Mouse (Mus musculus): ENCODE data around the gene Gm10961. TPM values are rescaled to one million over a fixed set of nuclear protein-coding genes. Genes with fewer than 3 reads are reported as not detected.

Gene Gm10961
- polyA plus RNA-seq, 1 experiment from 2014 or later = not detected

- Histone ChIP-seq H3K27me3 (replicated peaks; ENCODE audit: control insufficient read depth, insufficient read depth, low read length) (no peaks in the 10 kb centered on the region), H3K9ac (ENCODE audit: low read length) (no peak overlapping the region), H3K9me3 (ENCODE audit: control insufficient read depth, low read length) (no peaks in the 10 kb centered on the region), H3K4me3 (ENCODE audit: low read depth, low read length) (no peak overlapping the region), H3K36me3 (ENCODE audit: control insufficient read depth, insufficient read depth, low read length) (peaks cover 79% of the 10 kb centered on the region), H3K27ac (ENCODE audit: low read depth) (no peak overlapping the region), H3K4me2 (ENCODE audit: low read length) (no peak overlapping the region), H3K4me1 (replicated peaks; ENCODE audit: control insufficient read depth, insufficient read depth, low read length) (no peaks in the 10 kb centered on the region)
- ATAC-seq (replicated peaks; ENCODE audit: low FRiP score, low TSS enrichment, low read depth) (no peak), DNase-seq (ENCODE audit: low spot score) (no peak)
- 97% methylated on average over 8 of the region's 8 CpGs for WGBS
Observed at GRCm38 (mm10) chr3:107624424-107624823, 6.7 kb upstream of the Gm10961 start.

- H3K4me2 ChIP-seq (ENCODE audit: low read length) = no peak overlapping the region
- no peak for DNase-seq (ENCODE audit: low spot score)
- H3K4me3 ChIP-seq (ENCODE audit: low read depth, low read length) = no peak overlapping the region
- peaks cover 6% of the 10 kb centered on the region; the same call in 1 of the 2 replicates for H3K4me1 ChIP-seq (replicated peaks; ENCODE audit: control insufficient read depth, insufficient read depth, low read length)
- H3K27ac ChIP-seq (ENCODE audit: low read depth) = no peak overlapping the region
- no peaks in the 10 kb centered on the region for H3K9me3 ChIP-seq (ENCODE audit: control insufficient read depth, low read length)
- H3K27me3 ChIP-seq (replicated peaks; ENCODE audit: control insufficient read depth, insufficient read depth, low read length) = no peaks in the 10 kb centered on the region
- no peak for ATAC-seq (replicated peaks; ENCODE audit: low FRiP score, low TSS enrichment, low read depth)
- H3K36me3 ChIP-seq (ENCODE audit: control insufficient read depth, insufficient read depth, low read length) = peaks cover 71% of the 10 kb centered on the region
- no peak overlapping the region for H3K9ac ChIP-seq (ENCODE audit: low read length)
- 93% methylated on average over 8 of the region's 8 CpGs for WGBS
Observed at GRCm38 (mm10) chr3:107625536-107625935, 5.6 kb upstream of the Gm10961 start.

- Histone ChIP-seq H3K27me3 (replicated peaks; ENCODE audit: control insufficient read depth, insufficient read depth, low read length) (no peaks in the 10 kb centered on the region), H3K9ac (ENCODE audit: low read length) (no peak overlapping the region), H3K4me3 (ENCODE audit: low read depth, low read length) (no peak overlapping the region), H3K27ac (ENCODE audit: low read depth) (no peak overlapping the region), H3K36me3 (ENCODE audit: control insufficient read depth, insufficient read depth, low read length) (peaks cover 59% of the 10 kb centered on the region), H3K4me2 (ENCODE audit: low read length) (no peak overlapping the region), H3K4me1 (replicated peaks; ENCODE audit: control insufficient read depth, insufficient read depth, low read length) (peaks cover 7% of the 10 kb centered on the region; the same call in 1 of the 2 replicates), H3K9me3 (ENCODE audit: control insufficient read depth, low read length) (no peaks in the 10 kb centered on the region)
- DNase-seq (ENCODE audit: low spot score) (no peak), ATAC-seq (replicated peaks; ENCODE audit: low FRiP score, low TSS enrichment, low read depth) (no peak)
- WGBS = 93% methylated on average over 8 of the region's 8 CpGs
Observed at GRCm38 (mm10) chr3:107626751-107627150, 4.4 kb upstream of the Gm10961 start.

- no peak for ATAC-seq (replicated peaks; ENCODE audit: low FRiP score, low TSS enrichment, low read depth)
- Histone ChIP-seq H3K4me3 (ENCODE audit: low read depth, low read length) (no peak overlapping the region), H3K27ac (ENCODE audit: low read depth) (no peak overlapping the region), H3K4me1 (replicated peaks; ENCODE audit: control insufficient read depth, insufficient read depth, low read length) (peaks cover 7% of the 10 kb centered on the region; the same call in 1 of the 2 replicates), H3K4me2 (ENCODE audit: low read length) (no peak overlapping the region), H3K27me3 (replicated peaks; ENCODE audit: control insufficient read depth, insufficient read depth, low read length) (no peaks in the 10 kb centered on the region), H3K9me3 (ENCODE audit: control insufficient read depth, low read length) (no peaks in the 10 kb centered on the region), H3K9ac (ENCODE audit: low read length) (no peak overlapping the region), H3K36me3 (ENCODE audit: control insufficient read depth, insufficient read depth, low read length) (peaks cover 50% of the 10 kb centered on the region)
- DNase-seq (ENCODE audit: low spot score) = no peak
- 95% methylated on average over 7 of the region's 7 CpGs for WGBS
Observed at GRCm38 (mm10) chr3:107627641-107628040, 3.5 kb upstream of the Gm10961 start.

- Histone ChIP-seq H3K9me3 (ENCODE audit: control insufficient read depth, low read length) (no peaks in the 10 kb centered on the region), H3K9ac (ENCODE audit: low read length) (no peak overlapping the region), H3K27ac (ENCODE audit: low read depth) (no peak overlapping the region), H3K4me1 (replicated peaks; ENCODE audit: control insufficient read depth, insufficient read depth, low read length) (peaks cover 7% of the 10 kb centered on the region; the same call in 1 of the 2 replicates), H3K4me2 (ENCODE audit: low read length) (no peak overlapping the region), H3K27me3 (replicated peaks; ENCODE audit: control insufficient read depth, insufficient read depth, low read length) (no peaks in the 10 kb centered on the region), H3K36me3 (ENCODE audit: control insufficient read depth, insufficient read depth, low read length) (peaks cover 41% of the 10 kb centered on the region), H3K4me3 (ENCODE audit: low read depth, low read length) (no peak overlapping the region)
- ATAC-seq (replicated peaks; ENCODE audit: low FRiP score, low TSS enrichment, low read depth) (no peak), DNase-seq (ENCODE audit: low spot score) (no peak)
- 93% methylated on average over 2 of the region's 2 CpGs for whole genome bisulfite sequencing
Observed at GRCm38 (mm10) chr3:107628551-107628950, 2.6 kb upstream of the Gm10961 start.

DNA sequence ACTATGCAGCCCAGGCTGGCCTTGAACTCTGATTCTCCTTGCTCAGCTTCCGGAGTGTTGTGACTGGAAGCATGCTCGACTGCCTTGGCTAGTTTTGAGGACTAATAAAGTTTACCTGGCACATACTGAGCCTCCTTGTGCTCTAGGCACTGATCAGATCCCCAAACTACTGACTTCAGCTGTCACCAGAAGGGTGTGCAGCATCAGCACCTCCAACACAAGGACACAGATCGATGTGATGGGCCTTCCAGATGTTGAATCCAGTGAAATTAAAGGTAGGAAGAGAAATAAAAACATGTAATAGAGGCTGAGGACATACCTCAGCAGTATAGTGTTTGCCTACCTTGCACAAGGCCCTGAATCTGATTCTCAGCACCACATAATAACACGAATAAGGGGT is 1.7 kb upstream of the Gm10961 start:
- Histone ChIP-seq H3K27me3 (replicated peaks; ENCODE audit: control insufficient read depth, insufficient read depth, low read length) (no peaks in the 10 kb centered on the region), H3K36me3 (ENCODE audit: control insufficient read depth, insufficient read depth, low read length) (peaks cover 32% of the 10 kb centered on the region), H3K4me1 (replicated peaks; ENCODE audit: control insufficient read depth, insufficient read depth, low read length) (peaks cover 7% of the 10 kb centered on the region; the same call in 1 of the 2 replicates), H3K9ac (ENCODE audit: low read length) (no peak overlapping the region), H3K27ac (ENCODE audit: low read depth) (no peak overlapping the region), H3K4me3 (ENCODE audit: low read depth, low read length) (no peak overlapping the region), H3K9me3 (ENCODE audit: control insufficient read depth, low read length) (no peaks in the 10 kb centered on the region), H3K4me2 (ENCODE audit: low read length) (no peak overlapping the region)
- DNase-seq (ENCODE audit: low spot score) = no peak
- ATAC-seq (replicated peaks; ENCODE audit: low FRiP score, low TSS enrichment, low read depth) = no peak
- 94% methylated on average over 4 of the region's 4 CpGs for WGBS

DNA sequence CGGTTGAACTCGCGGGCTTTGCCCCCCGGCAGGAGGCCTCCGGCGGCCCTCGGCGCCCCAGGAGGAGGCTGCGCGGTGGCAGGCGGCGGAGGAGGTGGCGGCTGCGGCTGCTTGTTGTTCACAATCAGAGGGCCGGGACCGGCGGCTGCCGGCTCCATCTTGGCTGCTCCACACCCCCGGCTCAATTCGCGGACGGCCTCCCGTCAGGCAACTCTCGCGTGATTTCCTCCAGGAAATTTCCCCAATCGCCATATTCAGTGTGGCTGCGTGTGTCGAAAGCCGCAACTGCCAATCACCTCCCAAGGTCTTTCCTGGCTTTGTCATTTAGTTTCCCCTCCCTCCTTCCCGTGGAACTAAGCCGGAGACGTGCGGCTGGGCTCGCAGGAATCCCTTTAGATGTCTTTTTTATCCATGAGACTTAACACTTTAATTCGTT is 419 bp downstream of the Gm10961 start, which contains the start of gene Strip1:
Gene Strip1, minus strand, starts transcription at position 172 of the 436 bp plus-strand sequence.
- Histone ChIP-seq H3K4me1 (replicated peaks; ENCODE audit: control insufficient read depth, insufficient read depth, low read length) (peaks cover 7% of the 10 kb centered on the region; the same call in 1 of the 2 replicates), H3K9ac (ENCODE audit: low read length) (peak within 1 kb of the TSS; percentile 85), H3K27me3 (replicated peaks; ENCODE audit: control insufficient read depth, insufficient read depth, low read length) (no peaks in the 10 kb centered on the region), H3K4me3 (ENCODE audit: low read depth, low read length) (peak within 1 kb of the TSS; percentile 78), H3K4me2 (ENCODE audit: low read length) (peak within 1 kb of the TSS; percentile 85), H3K27ac (ENCODE audit: low read depth) (peak within 1 kb of the TSS; percentile 90), H3K9me3 (ENCODE audit: control insufficient read depth, low read length) (no peaks in the 10 kb centered on the region), H3K36me3 (ENCODE audit: control insufficient read depth, insufficient read depth, low read length) (peaks cover 11% of the 10 kb centered on the region)
- ATAC-seq (replicated peaks; ENCODE audit: low FRiP score, low TSS enrichment, low read depth) (peak; percentile 97), DNase-seq (ENCODE audit: low spot score) (peak; percentile 95)
- WGBS = under 1% methylated on average over 35 of the region's 35 CpGs

DNA sequence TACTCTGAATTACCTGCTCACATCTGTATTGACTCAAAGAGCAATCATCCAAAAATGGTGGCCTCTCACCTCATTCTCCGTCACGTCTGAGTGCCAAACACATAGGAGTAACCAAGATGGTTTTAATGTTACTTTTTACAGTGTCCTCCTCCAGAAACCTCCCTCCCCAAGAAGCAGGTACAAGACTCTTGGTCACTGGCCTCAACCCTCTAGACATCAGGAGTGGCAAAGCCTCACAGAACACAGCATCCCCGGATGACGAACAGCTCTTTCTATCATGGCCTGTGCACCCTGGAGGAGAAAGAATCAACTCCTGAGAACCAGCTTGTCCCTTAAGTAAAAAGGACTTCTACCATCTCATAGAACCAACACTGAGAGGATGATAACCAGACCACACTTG is 1.7 kb downstream of the Gm10961 start:
- ATAC-seq (replicated peaks; ENCODE audit: low FRiP score, low TSS enrichment, low read depth) = no peak
- DNase-seq (ENCODE audit: low spot score) = no peak

DNA sequence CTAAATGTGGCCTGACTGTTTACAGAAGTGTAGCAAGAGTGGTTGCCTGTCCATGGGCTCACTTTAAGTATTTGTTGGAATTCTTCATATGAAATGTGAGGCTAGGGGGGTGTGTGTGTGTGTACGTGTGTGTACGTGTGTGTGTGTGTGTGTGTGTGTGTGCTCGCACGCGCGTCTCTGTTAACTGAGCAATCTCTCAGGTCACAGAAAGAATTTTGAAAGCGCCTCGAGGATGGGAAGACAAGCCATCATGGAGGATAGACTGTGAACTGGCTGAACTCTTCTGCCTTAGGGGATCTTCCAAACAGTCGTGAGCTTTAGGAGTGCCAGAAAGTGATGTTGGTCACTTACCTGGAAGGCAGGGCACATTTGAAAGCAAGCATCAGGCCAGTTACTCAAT is 2.8 kb downstream of the Gm10961 start:
- Histone ChIP-seq H3K27me3 (replicated peaks; ENCODE audit: control insufficient read depth, insufficient read depth, low read length) (no peaks in the 10 kb centered on the region), H3K4me2 (ENCODE audit: low read length) (no peak overlapping the region), H3K27ac (ENCODE audit: low read depth) (no peak overlapping the region), H3K4me3 (ENCODE audit: low read depth, low read length) (no peak overlapping the region), H3K4me1 (replicated peaks; ENCODE audit: control insufficient read depth, insufficient read depth, low read length) (peaks cover 7% of the 10 kb centered on the region; the same call in 1 of the 2 replicates), H3K9me3 (ENCODE audit: control insufficient read depth, low read length) (no peaks in the 10 kb centered on the region), H3K36me3 (ENCODE audit: control insufficient read depth, insufficient read depth, low read length) (no peaks in the 10 kb centered on the region), H3K9ac (ENCODE audit: low read length) (no peak overlapping the region)
- DNase-seq (ENCODE audit: low spot score) (no peak), ATAC-seq (replicated peaks; ENCODE audit: low FRiP score, low TSS enrichment, low read depth) (no peak)
- 91% methylated on average over 9 of the region's 9 CpGs for WGBS

More for the DNA sequence above, 1.7 kb downstream of the Gm10961 start:
- Histone ChIP-seq H3K4me1 (replicated peaks; ENCODE audit: control insufficient read depth, insufficient read depth, low read length) (peaks cover 7% of the 10 kb centered on the region; the same call in 1 of the 2 replicates), H3K36me3 (ENCODE audit: control insufficient read depth, insufficient read depth, low read length) (no peaks in the 10 kb centered on the region), H3K27ac (ENCODE audit: low read depth) (no peak overlapping the region), H3K4me3 (ENCODE audit: low read depth, low read length) (no peak overlapping the region), H3K9ac (ENCODE audit: low read length) (no peak overlapping the region), H3K9me3 (ENCODE audit: control insufficient read depth, low read length) (no peaks in the 10 kb centered on the region), H3K27me3 (replicated peaks; ENCODE audit: control insufficient read depth, insufficient read depth, low read length) (no peaks in the 10 kb centered on the region), H3K4me2 (ENCODE audit: low read length) (no peak overlapping the region)
- WGBS = 92% methylated on average over 4 of the region's 4 CpGs

Measured in intestine, embryonic 14.5 days (tissue).